Mouse (Mus musculus) kidney, embryonic 15.5 days (tissue): ENCODE results near the gene Traf3ip3. TPM values are rescaled to one million over a fixed set of nuclear protein-coding genes. Genes with fewer than 3 reads are reported as not detected.

ENCODE experiments used
- ATAC-seq: fragments of 200-750 bp; cut with Nextera tagmentation; replicated peaks from 2 replicates; pipeline ENCODE4 v1.8.0; 2017; ENCODE audit warnings: moderate TSS enrichment; ENCODE audit not compliant: low FRiP score
- H3K27ac ChIP-seq: fragments of 300-500 bp; sonication (generic); 2 replicates; pipeline ENCODE4 v1.5.1; 2015; ENCODE audit warnings: mild to moderate bottlenecking, inconsistent platforms
- H3K27me3 ChIP-seq: fragments of 300-500 bp; sonication (generic); 2 replicates; pipeline ENCODE4 v1.6.1; 2015; ENCODE audit warnings: inconsistent platforms
- H3K36me3 ChIP-seq: fragments of 300-500 bp; sonication (generic); 2 replicates; pipeline ENCODE4 v1.6.1; 2015; ENCODE audit warnings: inconsistent platforms
- H3K4me1 ChIP-seq: fragments of 300-500 bp; sonication (generic); 2 replicates; pipeline ENCODE4 v1.6.1; 2015; ENCODE audit warnings: inconsistent platforms
- H3K4me2 ChIP-seq: fragments of 300-500 bp; sonication (generic); 2 replicates; pipeline ENCODE4 v1.6.1; 2015; ENCODE audit warnings: moderate library complexity, mild to moderate bottlenecking, inconsistent platforms
- H3K4me3 ChIP-seq: fragments of 300-500 bp; sonication (generic); replicated peaks from 2 replicates; pipeline ENCODE4 v1.5.1; 2015; ENCODE audit warnings: mild to moderate bottlenecking, inconsistent platforms
- H3K9ac ChIP-seq: fragments of 300-500 bp; sonication (generic); 2 replicates; pipeline ENCODE4 v1.6.1; 2015; ENCODE audit warnings: mild to moderate bottlenecking, inconsistent platforms
- H3K9me3 ChIP-seq: fragments of 300-500 bp; sonication (generic); replicated peaks from 2 replicates; pipeline ENCODE4 v1.6.1; 2016; ENCODE audit warnings: inconsistent platforms
- WGBS: fragments of 180-500 bp; shearing (Covaris S2); methylation state at CpG from one replicate; pipeline ENCODE4 v1.1.7; 2015; ENCODE audit warnings: mixed read lengths; 5-methylcytosine and 5-hydroxymethylcytosine counted together
- polyA plus RNA-seq: library from polyadenylated mRNA; unstranded; fragments of >200 nt; fragmentation: Nextera tagmentation; extraction: Ambion mirVana; gene quantifications from 2 replicates; pipeline ENCODE4 v1.2.1, GENCODE M21; 2015

The Traf3ip3 gene
- polyA plus RNA-seq, 1 experiment from 2014 or later = 3.5 TPM

DNA sequence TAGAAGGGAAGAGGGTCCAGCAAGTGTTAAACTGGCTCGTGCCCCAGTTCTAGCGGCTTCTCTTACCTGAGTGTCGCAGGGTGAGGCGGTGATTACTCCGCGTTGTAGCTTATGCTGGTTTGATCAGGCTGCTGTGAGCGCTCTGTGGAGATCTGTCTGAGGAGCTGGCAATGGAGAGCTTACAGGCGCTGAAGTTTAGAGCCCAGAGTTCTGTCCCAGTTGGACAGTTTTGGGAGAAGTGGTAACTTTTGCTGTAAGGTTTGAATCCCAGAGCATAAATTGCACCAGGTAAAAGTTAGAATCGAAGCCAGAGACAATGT is 27.7 kb downstream of the Traf3ip3 start:
- peak overlapping the region; percentile 62 for H3K4me3 ChIP-seq
- no peaks in the 10 kb centered on the region for H3K9me3 ChIP-seq
- H3K4me1 ChIP-seq = peaks cover 28% of the 10 kb centered on the region
- 0 out of 2 replicates have a peak, but pooled peaks cover 4% of the 10 kb centered on the region for H3K36me3 ChIP-seq
- peak overlapping the region; percentile 82 for H3K27ac ChIP-seq
- peak overlapping the region; percentile 64 for H3K9ac ChIP-seq
- H3K4me2 ChIP-seq = peak overlapping the region; percentile 71
- no peak; the same call in 1 of the 2 replicates for ATAC-seq
- 16% methylated on average over 9 of the region's 9 CpGs for WGBS
- no peaks in the 10 kb centered on the region for H3K27me3 ChIP-seq

DNA sequence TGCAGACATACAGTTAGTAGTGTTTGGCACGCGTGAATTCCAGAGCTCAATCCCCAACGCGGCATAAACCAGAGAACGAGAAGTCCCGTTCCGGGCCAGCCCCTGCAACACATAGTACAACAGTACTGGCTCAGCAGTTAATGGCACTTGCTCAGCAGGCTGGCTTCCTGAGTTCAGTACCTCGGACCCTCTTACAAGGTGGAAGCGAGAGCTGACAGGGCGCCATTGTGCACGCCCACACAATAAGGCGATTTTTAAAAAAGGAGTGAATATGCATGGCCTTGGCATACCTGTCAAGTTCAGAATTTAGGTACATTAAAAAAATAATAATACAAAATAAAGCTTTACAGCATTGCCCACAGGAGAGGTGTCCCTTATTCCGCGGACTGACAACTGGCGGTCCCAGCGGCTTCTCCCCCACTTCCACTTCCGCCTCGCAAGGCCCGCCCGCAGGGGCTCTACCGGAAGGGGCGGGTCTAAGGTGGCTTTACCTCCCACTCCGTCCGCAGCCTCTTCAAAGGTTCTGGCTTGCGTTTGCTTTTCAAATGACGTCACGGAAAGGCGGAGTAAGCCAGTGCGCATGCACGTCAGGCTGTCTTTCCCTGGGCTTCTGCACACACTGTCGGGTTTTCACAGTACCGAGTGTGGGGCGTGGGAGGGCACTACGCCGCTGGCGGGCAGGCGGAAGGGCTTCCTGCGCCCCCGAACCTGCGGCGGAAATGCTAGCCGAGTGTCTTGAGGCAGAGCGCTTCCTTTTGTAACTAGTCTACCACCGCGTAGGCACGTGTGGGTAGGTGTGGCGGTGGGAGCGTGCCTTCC is 28.3 kb downstream of the Traf3ip3 start:
- Histone ChIP-seq H3K4me2 (peak overlapping the region; percentile 71), H3K9ac (peak overlapping the region; percentile 65), H3K4me3 (peak overlapping the region; percentile 62), H3K27me3 (no peaks in the 10 kb centered on the region), H3K4me1 (peaks cover 28% of the 10 kb centered on the region), H3K27ac (peak overlapping the region; percentile 82), H3K36me3 (0 out of 2 replicates have a peak, but pooled peaks cover 7% of the 10 kb centered on the region), H3K9me3 (no peaks in the 10 kb centered on the region)
- peak; percentile 100 for ATAC-seq
- under 1% methylated on average over 48 of the region's 48 CpGs for WGBS

DNA sequence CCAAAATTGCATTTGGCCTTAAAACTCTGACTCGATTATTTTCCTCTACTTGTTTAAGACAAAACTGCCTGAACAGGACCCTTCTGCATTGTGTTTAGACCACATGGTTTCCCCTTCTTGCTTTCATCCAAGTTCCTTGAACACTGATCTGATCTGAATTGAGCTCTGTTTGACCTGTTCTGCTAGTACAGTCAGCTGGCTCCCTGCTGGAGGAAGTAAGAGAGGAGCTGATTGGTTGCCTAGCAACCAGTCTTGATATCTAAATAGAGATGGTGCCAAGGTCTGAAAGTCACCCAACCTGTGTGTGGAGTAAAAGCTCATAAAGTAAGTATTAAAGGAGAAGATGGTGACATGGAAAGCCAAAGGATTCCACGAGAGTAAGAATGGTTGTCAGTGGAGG is 31.6 kb downstream of the Traf3ip3 start:
- peaks cover 25% of the 10 kb centered on the region for H3K4me1 ChIP-seq
- H3K4me3 ChIP-seq = no peak overlapping the region
- H3K36me3 ChIP-seq = 0 out of 2 replicates have a peak, but pooled peaks cover 7% of the 10 kb centered on the region
- H3K9ac ChIP-seq = no peak overlapping the region
- no peaks in the 10 kb centered on the region for H3K27me3 ChIP-seq
- no peak for ATAC-seq
- WGBS = 79% methylated on average over 2 of the region's 2 CpGs
- peak overlapping the region; percentile 34 for H3K27ac ChIP-seq
- H3K4me2 ChIP-seq = no peak overlapping the region
- no peaks in the 10 kb centered on the region for H3K9me3 ChIP-seq

DNA sequence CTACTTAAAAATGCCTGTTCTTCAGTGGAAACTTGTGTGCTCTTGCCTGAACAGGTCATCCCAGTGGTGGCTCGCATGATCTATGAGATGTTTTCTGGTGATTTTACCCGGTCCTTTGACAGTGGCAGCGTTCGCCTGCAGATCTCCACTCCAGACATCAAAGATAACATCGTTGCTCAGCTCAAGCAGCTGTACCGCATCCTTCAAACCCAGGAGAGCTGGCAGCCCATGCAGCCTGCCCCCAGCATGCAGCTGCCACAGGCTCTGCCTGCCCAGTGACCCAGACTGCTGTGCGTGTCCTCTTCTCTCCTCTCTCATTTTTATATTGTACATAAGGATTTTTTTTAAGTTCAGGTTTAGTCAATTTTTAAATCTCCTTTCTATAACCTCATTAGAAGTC is 32.3 kb downstream of the Traf3ip3 start:
- ATAC-seq = no peak
- WGBS = 78% methylated on average over 7 of the region's 7 CpGs

DNA sequence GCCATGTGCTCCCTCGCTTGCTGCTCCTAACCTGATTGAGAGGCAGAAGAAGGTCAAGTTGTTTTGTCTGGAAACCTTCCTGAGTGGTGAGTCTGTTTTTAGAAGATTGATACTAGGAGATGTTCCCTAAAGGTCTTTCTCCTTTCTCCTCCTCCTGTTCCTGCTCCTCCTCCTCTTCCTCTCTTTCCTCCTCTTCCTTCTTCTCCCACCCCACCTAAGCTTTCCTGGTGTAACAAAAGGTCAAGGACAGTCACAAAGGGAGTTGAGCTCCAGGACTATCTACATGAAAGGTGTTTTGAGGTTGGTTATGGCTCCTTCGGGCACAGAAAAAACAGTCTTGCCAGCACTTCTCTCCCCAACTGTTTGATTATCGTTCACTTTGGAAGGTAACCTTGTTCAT is 33.8 kb downstream of the Traf3ip3 start, which contains the start of gene A130010J15Rik:
Gene A130010J15Rik (plus strand): TSS at position 301 of the 400 bp plus-strand sequence.
- H3K9ac ChIP-seq = no peak within 1 kb of the TSS
- no peaks in the 10 kb centered on the region for H3K9me3 ChIP-seq
- WGBS = 86% methylated on average over 3 of the region's 3 CpGs
- H3K4me2 ChIP-seq = no peak within 1 kb of the TSS
- ATAC-seq = no peak
- H3K4me1 ChIP-seq = peaks cover 12% of the 10 kb centered on the region
- H3K27ac ChIP-seq = no peak within 1 kb of the TSS
- H3K36me3 ChIP-seq = 0 out of 2 replicates have a peak, but pooled peaks cover 7% of the 10 kb centered on the region
- H3K4me3 ChIP-seq = no peak within 1 kb of the TSS
- no peaks in the 10 kb centered on the region for H3K27me3 ChIP-seq

More for the DNA sequence above, 32.3 kb downstream of the Traf3ip3 start:
- Histone ChIP-seq H3K4me2 (no peak overlapping the region), H3K36me3 (0 out of 2 replicates have a peak, but pooled peaks cover 7% of the 10 kb centered on the region), H3K4me3 (no peak overlapping the region), H3K27me3 (no peaks in the 10 kb centered on the region), H3K9me3 (no peaks in the 10 kb centered on the region), H3K9ac (no peak overlapping the region), H3K4me1 (peaks cover 19% of the 10 kb centered on the region), H3K27ac (no peak overlapping the region)

DNA sequence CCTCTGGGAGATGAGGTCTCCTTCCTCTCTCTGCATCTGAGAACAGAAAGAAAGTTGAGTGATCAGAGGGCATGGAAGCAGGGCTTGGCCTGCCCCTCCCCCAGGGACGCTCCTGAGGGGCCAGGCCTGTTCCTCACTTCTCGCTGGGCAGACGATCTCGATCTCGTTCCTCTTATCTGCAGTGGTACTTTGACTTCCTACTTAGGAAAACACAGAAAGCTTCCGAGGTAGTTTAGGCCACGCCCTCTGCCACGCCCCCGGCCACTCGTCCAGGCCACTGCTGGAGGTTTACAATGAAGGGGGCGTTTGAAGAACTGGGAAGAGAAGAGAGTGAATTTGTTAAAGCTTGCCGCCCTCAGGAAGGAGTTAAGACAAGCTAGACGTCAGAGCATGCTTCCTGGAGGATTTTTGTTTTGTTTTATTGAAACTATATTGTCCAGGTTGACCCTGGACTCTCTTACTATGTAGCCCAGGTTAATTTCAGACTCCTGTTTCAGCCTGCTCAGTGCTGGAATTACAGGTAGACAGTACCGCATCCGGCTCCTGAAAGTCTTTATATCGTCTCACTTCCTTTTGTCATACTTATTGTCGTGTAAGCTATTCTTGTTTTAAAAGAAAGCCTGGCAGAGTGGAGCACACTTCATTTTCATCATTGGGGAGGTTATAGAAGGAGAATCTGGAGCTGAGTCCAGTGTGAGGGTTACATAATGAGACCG is 41.0 kb downstream of the Traf3ip3 start:
- peak; percentile 79 for ATAC-seq
- H3K4me2 ChIP-seq = peak overlapping the region; percentile 56
- H3K27me3 ChIP-seq = peaks cover 3% of the 10 kb centered on the region; the same call in 1 of the 2 replicates
- 15% methylated on average over 18 of the region's 18 CpGs for WGBS
- no peak overlapping the region for H3K27ac ChIP-seq
- peak overlapping the region; percentile 31 for H3K4me3 ChIP-seq
- H3K4me1 ChIP-seq = peaks cover 18% of the 10 kb centered on the region
- no peaks in the 10 kb centered on the region for H3K36me3 ChIP-seq
- H3K9me3 ChIP-seq = no peaks in the 10 kb centered on the region
- H3K9ac ChIP-seq = no peak overlapping the region

DNA sequence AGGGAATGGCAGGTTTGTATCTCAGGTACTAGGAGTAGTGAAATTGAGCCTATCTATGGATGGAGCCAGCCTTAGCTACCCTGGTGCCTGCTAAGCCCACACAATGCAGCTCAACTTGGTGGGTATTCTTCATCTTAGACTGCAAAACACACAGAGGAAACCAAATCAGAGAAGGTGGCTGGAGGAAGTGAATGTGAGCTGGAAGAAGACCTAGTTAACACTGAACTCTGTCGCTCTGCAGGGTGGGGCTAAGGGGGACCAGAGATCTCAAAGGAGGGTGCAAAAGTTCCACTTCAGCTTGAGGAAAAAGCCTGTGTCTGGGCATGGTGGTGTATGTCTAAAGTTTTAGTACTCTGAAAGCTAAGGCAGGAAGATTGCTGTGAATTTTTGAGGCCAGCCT is 41.9 kb downstream of the Traf3ip3 start:
- Histone ChIP-seq H3K9ac (no peak overlapping the region), H3K4me1 (peaks cover 18% of the 10 kb centered on the region), H3K4me2 (no peak overlapping the region), H3K27ac (no peak overlapping the region), H3K4me3 (no peak overlapping the region), H3K27me3 (peaks cover 10% of the 10 kb centered on the region), H3K9me3 (no peaks in the 10 kb centered on the region), H3K36me3 (no peaks in the 10 kb centered on the region)
- no peak for ATAC-seq
- 62% methylated on average over 1 of the region's 1 CpGs for WGBS

DNA sequence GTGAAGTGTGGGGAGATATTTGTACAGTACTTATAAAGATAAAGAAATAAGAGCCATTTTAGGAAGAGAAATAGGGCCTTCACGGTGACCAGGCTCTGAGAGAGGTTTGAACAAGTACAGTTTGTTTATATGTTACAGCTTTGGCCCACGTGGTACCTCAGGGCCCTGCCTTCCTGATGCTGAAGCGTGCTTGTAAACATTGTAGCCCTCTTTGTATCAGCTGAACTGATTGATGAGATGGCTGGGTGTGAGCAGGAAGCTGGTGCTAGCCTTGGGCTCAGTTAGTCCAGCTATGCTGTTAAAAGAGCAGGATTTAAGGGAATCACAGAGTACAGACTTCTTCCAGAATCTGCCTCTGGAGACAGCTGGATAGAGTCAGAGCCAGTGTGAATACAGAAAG is 42.3 kb downstream of the Traf3ip3 start:
- Histone ChIP-seq H3K4me2 (no peak overlapping the region), H3K9me3 (no peaks in the 10 kb centered on the region), H3K4me1 (peaks cover 18% of the 10 kb centered on the region), H3K4me3 (no peak overlapping the region), H3K27ac (no peak overlapping the region), H3K27me3 (peaks cover 15% of the 10 kb centered on the region), H3K36me3 (no peaks in the 10 kb centered on the region), H3K9ac (no peak overlapping the region)
- WGBS = 53% methylated on average over 3 of the region's 3 CpGs
- no peak for ATAC-seq

DNA sequence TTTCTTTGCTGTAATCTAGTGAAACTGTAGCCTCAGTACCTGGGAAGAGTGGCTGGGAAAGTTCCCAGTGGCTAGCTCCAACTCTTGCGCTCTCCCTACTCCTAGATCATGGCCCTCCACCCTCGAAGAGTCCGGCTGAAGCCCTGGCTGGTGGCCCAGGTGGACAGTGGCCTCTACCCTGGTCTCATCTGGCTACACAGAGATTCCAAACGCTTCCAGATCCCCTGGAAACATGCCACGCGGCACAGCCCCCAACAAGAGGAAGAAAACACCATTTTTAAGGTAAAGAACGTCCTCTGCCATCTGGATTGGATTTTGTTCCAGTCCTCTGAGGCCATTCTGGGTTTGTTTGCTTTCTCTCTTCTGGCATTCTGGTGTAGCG is 44.4 kb downstream of the Traf3ip3 start:
- Histone ChIP-seq H3K27me3 (peaks cover 35% of the 10 kb centered on the region), H3K27ac (peak overlapping the region; percentile 32), H3K9ac (no peak overlapping the region), H3K36me3 (no peaks in the 10 kb centered on the region), H3K4me1 (peaks cover 33% of the 10 kb centered on the region), H3K4me3 (no peak overlapping the region), H3K9me3 (no peaks in the 10 kb centered on the region), H3K4me2 (no peak overlapping the region)
- ATAC-seq = no peak
- WGBS = 79% methylated on average over 8 of the region's 8 CpGs

DNA sequence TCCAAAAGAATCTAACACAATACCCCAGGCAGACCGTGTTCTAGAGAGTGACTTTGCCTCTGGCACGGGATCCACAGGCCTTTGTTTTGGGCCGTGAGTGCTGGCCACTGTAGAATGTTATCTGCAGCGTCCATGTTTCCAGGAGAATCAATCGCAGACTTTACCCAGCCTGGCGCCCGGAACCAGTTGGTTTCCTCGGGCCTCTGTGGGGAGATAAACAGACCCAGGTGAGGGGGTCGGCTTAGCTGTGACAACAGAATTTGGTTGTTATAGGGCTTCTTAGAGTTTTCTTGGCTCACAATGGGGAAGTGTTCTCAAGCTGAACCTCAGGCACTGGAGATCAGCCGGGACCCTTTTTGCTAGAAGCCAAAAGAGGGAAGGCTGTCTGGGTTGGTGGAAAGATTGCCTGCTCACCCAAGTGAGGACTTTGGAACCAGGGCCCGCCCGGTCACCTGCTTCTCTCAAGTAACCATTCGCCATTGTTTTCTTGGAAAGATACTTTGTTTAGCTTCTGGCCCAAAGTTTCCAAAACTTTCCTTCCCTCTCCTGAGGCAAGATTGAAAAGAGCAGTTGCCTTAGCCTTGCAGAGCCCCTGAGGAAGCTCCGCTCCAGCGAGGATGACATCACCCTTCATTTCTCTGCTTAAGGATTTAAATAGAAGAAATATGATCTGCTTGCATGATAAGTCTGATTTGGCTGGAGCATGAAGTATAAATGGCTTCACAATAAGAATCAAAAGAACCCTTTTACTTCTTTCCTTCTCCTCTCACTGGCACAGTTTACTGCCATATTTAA is 45.0 kb downstream of the Traf3ip3 start:
- Histone ChIP-seq H3K27ac (peak overlapping the region; percentile 32), H3K4me2 (no peak overlapping the region)

DNA sequence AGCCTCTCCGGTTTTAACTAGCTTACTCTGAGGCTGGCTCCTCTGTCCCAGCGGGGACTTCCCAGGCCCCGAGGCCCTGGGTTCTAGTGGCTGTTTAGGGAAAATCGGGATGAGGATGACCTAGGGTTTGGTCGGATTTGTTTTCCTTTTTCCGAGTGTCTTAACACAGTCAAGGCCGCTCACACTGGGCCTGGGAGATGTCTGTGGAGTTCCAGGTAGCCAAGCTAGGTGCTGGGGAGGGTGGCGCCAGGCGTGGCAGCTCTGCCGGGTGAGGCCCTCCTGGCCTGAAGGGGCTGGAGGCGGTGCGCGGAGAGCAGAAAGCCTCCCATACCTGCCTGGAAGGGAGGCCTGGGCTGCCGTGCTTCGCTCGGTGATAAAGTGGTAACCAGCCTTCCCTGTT is 47.9 kb downstream of the Traf3ip3 start:
- Histone ChIP-seq H3K27ac (peak overlapping the region; percentile 52), H3K9ac (peak overlapping the region; percentile 53)
- 0 out of 2 replicates have a peak, but pooled peaks have one; percentile 17 for ATAC-seq

More for the DNA sequence above, 45.0 kb downstream of the Traf3ip3 start:
- no peak overlapping the region for H3K9ac ChIP-seq
- H3K27me3 ChIP-seq = peaks cover 41% of the 10 kb centered on the region
- no peak overlapping the region for H3K4me3 ChIP-seq
- no peaks in the 10 kb centered on the region for H3K36me3 ChIP-seq
- ATAC-seq = no peak
- WGBS = 73% methylated on average over 15 of the region's 15 CpGs
- H3K9me3 ChIP-seq = no peaks in the 10 kb centered on the region
- H3K4me1 ChIP-seq = peaks cover 33% of the 10 kb centered on the region

More for the DNA sequence above, 47.9 kb downstream of the Traf3ip3 start:
- peak overlapping the region; percentile 70 for H3K4me2 ChIP-seq
- H3K27me3 ChIP-seq = peaks cover 51% of the 10 kb centered on the region
- peak overlapping the region; percentile 52 for H3K4me3 ChIP-seq
- no peaks in the 10 kb centered on the region for H3K9me3 ChIP-seq
- no peaks in the 10 kb centered on the region for H3K36me3 ChIP-seq
- peaks cover 18% of the 10 kb centered on the region for H3K4me1 ChIP-seq
- WGBS = 23% methylated on average over 16 of the region's 16 CpGs
